Mouse (Mus musculus) WW6 (cell line): ENCODE data around the gene Mri1.
A peak's percentile ranks its signal among the peaks of the same experiment; 100 is the strongest.

Source experiments
- DNase-seq: peaks from one replicate; pipeline ENCODE4 v3.0.0-alpha.2; 2013; ENCODE audit warnings: low read depth, low spot score

Gene Mri1

DNA sequence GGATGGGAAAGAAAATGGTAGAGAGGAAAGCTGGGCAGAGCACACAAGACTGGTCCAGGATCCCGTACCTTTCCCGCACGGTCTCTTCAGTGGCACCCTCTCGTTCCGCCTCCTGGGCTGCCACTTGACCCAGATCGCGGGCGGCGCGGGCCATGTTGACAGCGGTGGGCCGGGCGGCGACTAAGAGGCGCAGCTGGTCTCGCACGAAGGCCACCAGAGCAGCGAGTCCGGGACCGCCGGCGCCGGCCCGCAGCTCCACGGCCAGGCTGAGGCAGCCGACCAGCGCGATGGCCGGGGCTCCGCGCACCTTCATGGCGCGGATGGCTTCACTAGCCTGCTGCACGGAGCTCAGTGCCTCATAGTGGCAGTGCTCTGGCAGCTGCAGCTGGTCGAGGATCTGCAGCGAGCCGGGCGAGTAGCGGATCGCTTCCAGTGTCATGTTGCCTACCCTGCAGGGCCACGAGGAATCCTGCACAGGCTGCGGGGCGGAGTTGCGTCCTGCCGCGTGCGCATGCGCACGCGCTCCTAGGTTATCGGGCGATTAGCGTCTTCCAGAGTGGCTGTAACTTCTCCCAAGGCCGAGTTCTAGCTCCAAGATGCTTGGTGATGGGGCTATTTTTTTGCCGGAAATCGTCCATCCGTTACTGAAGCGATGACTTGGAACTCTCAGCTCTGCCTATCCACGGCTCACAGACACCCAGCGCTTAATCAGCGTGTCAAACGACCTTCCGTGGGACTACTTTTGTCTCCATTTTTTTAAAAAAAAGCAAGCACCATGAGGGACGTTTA, at the start of gene Mri1:
TSS of gene Mri1 (minus strand) at position 505 of the 789 bp plus-strand sequence.
- peak; percentile 96 for DNase-seq

DNA sequence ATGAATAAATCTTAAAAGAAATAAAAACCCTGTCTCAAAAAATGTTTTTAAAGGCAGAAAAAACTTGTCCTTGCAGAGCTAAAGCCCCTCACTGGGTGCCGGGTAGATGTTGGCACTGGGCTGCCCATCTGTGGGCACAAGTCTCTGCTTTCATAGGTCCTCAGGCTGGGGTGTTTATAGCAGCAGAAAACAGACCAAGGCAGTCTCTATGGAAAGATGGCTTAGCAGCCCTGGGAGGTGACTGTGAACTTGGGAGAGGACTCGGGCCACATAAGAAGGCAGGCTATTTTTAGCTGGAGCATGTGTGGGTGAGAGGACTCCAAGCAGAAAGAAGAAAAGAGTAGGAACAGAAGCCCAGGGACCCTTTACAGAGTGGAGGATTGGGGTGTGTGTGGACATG, 46.8 kb upstream of the Mri1 start:
- no peak for DNase-seq

DNA sequence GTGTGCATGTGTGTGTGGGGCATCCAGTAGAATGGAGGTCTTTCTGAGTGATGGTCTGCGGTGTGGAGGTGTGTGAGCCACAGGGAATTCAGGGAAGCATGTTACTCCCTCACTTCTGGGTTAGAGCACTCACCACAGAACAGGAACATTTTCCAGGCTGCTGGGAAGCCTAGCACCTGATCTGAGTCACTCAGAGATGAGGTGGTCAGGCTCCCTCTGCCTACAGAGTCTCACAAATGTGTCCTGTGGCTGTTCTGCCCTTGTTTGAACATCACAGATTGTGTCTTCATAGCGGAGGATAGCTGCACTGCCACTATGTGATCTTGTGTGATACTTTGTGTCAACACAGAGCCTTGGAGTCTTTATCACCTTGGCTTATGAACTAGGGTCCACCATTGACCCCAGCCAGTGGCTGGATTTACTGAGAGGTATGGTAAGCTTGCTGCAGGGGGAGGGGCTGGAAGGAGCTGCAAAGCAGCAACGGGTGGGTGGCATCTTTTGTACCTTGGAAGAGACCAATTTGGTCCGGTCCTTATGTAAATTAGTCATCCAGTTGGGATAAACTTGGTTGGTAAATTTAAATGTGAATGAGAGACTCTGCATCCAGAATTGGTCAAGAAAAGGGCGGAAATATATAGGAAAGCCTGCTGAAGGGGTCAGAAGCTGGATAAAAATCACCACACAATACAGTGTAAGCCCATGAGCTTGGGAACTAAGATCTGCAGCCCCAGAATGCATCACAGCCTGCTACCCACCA, 40.1 kb upstream of the Mri1 start:
- DNase-seq, result no peak

DNA sequence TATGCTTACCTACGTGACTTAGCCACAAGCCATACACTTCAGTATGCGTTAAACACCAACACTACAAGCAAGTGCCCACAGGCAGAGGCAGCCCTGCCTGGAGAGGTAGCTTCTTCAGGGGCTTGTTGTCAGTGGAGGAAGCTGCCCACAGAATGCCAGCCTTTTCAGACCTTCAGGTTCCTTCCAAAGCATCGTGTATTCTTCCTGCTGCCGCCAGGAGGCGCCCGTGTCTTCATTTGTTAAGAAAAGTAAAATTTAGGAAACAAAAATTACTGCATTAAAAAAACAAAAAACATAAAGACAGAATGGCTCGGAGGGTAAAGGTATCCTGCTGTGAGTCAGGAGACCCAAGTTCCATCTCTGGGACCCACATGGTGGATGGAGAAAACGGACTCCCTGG, 34.6 kb upstream of the Mri1 start:
- DNase-seq, result peak; percentile 46

DNA sequence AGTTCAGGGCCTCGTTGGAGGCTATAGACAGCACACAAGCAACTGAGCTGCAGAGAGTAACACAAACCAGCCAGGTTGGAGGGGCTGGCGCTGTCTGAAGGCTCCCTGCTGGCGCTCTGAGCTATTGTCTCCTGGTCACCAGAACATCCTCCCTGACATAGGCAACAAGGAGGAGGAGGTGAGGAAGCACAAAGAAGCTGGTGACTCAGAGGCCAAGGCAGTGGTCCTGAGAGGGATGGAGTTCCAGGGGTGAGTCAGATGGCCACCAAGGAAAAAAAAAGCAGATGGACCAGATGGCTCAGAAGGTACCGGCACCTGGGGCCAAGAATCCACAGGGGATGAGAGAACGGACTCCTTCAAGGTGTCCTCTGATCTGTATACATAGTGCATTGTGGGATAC, 34.0 kb upstream of the Mri1 start:
- DNase-seq, result no peak

DNA sequence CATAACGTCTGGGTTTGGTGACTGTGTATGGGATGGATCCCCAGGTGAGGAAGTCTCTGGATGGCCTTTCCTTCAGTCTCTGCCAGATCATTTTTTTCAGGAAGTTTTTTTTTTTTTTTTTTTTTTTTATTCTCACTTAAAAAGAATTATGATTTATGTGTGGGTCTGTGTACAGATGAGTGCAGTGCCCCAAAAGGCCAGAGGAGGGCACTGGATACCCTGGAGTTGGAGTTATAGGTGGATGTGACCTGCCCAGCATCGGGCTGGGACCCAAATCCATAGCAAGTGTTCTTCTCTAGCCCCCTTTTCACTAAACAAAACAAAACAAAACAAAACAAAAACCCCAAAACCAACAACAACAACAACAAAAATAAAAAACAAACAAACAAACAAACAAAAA, 31.8 kb upstream of the Mri1 start:
- DNase-seq, result no peak

DNA sequence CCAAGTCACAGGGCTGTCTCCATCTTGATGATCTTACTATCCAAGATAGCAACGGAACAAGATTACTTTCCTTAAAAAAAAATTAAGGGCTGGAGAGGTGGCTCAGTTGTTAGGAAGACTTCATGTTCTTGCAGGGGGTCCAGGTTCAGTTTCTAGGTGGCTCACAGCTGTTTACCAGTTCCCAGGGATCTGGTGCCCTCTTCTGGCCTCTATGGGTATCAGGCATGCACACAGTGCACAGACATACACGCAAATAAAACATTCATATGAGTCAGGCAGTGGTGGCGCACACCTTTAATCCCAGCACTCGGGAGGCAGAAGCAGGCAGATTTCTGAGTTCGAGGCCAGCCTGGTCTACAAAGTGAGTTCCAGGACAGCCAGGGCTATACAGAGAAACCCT, 28.5 kb upstream of the Mri1 start:
- DNase-seq, result peak; percentile 63

DNA sequence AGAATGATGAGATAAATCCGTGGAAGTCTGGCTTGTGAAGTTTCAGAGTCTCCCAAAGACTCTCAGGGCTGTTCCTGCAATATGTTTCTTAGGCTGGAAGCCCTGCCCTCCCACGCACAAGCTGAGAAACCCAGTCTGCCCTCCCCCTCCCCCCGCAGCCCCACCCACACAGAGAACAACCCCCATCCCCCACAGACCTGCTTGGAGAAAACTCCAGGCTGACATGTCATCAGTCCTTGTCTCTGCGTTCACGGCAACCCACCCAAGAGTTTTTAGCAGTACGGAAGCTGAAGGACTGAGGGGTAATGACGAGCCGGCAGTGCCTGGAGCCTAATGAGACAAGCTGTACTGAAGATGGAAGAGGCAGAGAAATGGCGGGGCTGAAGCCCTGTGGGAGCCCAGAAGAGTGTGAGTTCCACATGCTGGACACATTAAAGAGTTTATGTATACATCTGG, 27.5 kb upstream of the Mri1 start:
- DNase-seq, result no peak

DNA sequence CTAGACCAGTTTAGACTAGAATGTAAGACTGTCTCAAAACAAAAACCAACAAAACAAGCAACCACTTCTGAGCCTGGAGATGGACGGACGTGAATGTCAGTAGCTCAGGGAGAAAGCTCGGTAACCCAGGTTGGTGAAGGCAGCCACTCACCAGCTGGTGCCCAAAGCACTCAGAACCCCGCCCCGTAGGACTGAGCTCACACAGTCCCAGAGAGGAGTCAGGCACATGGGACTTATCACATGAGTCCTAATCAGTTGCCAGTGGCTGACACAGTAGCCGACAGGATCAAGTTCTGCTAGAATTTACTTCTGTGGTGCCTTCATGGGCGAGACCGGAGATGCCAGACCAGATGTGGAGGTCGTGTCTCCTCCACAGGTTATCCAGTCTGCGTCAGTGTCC, 23.7 kb upstream of the Mri1 start:
- DNase-seq, result no peak

DNA sequence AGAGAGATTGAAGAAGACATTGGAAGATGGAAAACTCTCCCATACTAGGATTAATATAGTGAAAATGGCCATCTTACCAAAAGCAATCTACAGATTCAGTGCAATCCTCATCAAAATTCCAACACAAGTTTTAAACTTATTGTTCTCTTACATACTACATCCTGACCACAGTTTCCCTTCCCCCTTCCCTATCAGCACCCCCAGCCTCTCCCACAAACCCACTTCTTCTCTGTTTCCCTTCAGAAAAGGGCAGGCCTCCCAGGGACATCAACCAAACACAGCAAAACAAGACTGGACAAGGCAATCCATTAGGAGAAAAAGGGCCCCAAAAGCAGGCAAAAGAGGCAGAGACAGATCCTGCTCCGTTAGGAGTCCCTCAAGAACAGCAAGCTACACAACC, 19.3 kb upstream of the Mri1 start:
- DNase-seq, result no peak

DNA sequence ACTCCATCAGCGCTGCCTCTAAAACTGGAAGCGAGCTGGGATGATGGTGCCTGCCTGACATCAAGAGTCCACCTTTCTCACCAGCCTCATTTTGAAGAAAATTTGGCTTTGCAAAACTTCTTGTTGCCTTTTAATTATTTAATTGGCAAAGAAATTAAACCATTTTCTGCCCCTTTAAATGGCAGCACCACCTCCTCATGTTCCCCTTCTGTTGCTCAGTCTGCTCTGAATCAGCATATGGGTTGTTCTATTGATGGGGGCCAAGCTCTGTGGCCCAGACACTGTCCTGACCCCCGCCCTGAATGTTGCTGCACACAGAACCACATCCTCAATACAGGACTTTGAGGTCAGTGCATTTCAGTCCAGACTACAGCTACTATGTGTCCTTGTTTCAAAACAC, 16.8 kb upstream of the Mri1 start:
- no peak for DNase-seq

DNA sequence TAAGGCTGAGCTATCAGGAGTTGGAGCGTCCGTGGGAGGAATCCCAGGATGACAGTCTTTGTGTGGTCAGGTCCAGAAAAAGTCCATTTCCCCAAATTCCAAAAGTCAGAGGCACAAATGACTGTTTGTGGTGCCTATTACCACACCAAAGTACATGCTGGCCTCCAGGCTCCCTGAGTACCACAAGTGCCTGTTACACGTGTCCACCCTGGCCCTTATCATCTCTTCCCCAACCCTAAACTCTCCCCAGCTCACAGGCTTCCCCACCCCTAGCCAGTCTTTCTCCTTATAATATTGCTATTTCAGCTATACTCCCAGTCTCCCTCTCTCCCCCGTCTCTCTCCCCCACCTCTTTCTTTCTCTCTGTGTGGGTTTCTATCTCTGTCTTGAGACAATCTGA, 15.2 kb upstream of the Mri1 start:
- no peak for DNase-seq

DNA sequence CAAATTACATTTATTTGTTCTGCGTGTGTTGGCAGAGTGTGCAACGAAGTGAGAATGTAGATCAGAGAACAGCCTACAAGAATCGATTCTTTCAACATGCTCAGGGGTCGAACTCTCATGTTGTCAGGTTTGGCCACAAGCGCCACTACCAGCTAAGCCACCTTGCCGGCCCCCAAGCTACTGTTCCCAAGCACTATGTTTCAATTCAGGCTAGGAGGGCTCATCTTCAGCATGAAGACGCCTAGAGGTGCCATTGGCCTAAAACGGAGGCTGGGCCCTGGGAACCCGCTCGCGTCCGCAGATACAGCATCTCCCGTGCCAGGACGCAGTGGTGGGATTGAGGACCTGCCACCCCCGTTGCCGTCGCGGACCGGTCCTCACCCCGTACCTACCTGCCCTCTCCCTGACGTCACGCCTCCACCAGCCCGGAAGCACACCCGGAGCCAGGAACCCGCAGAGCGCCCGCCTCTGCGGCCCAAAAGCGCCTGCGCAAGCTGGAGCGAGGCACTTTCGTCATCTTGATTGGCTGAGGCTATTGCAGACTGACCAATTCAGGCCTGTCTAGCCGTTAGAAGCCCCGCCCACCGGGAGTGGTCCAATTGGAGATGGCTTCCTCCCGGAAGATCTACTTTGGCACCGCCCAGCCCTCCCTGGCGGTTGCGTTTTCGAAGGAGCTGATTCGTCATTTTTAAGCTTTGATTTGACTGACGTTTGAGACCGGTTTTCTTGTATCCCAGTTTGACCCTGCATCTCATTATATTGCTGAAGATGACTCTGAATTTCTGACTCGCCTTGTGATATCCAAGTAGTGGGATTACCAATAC, 13.0 kb upstream of the Mri1 start, which contains the start of gene Ccdc130:
TSS of gene Ccdc130 (minus strand) at position 431 of the 824 bp plus-strand sequence.
- peak; percentile 100 for DNase-seq

DNA sequence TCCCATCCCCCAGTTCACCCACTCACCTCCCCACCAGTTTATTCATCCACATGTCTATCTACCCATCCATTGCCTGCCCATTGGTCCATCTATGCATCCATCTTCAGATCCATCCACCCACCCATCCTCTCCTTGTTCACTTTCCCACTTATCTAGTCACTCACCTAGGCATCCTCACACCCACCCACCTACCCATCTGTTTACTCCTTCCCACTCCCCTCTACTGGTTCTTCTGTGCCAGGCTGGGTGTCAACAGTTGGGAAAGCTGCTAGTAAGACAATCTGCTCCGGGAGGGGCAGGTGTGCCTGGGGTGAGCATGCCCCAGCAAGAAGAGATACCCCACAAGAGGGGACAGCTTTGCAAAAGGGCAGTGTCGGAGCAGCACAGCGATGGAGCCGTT, 4.0 kb upstream of the Mri1 start:
- no peak for DNase-seq

DNA sequence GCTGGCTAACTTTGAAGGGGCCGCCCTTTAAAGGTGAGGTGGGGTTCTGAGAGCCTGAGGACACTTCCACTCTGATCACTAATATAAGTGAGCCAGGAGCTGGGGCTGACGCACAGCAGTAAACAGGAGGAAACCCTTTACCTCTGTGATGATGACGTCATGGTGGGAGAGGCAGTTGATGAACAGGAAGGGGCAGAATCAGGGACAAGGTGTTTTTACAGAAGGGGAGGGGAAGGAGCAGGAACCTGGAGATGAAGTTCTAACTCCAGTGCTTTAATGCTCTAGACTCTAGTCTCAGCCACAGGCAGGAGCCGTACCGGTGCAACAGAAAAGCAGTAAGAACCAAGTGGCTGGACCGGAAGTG, 686 bp downstream of the Mri1 start:
- no peak for DNase-seq

DNA sequence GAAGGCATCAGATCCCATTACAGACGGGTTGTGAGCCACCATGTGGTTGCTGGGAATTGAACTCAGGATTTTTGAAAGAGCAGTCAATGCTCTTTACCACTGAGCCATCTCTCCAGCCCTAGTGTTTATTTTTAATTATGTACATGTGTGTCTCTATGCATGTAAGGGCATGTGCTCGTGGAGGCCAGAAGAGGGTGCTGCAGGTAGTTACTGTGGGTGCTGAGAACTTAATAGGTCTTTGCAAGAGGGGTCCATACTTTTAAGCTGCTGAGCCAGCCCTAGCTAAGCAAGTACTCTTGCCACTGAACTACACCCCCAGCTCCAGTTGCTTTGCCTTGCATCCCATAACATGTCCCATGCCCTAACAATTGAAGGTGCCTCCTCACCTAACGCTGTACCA, 1.3 kb downstream of the Mri1 start:
- DNase-seq, result no peak

DNA sequence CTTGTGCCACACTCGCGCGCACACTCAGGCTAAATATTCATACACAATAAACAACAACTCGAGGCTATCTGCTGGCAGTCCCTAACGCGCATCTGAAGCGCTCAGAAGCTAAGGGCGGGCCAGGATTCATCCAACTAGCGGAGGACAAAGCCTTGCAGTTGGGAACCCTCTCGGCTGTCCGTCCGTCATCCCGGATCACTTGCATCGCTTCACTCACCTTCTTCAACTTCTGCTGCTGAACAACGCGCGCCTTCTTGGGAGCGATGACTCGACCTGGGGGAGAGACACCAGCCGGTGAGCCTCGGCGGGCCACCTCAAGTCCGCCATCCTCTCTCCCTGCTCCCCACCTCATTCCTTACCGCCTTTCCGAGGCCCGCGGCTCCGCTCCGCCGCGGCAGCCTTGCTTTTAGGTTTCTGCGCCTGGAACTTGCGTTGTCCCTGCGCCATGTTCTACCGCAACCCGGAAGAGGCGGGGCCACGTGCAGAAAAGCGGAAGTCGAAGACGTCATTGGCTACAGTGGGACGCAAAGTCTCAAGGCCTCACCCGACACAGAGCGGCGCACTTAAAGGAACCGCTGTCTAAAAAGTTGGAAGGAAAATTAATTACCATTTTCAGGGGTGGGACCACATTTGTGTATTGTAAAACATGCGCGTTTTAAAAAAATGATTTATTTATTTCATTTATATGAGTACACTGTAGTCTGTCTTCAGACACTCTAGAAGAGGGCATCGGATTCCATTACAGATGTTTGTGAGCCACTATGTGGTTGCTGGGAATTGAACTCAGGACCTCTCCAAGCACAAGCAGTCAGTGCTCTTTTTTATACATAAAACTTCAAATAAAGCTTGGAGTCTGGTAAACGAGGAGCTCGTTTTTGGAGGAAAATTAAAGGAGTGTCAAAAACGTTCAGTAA, 7.6 kb downstream of the Mri1 start, which contains the start of gene D8Ertd738e:
TSS of gene D8Ertd738e (minus strand) at position 463 of the 914 bp plus-strand sequence.
- DNase-seq, result no peak

DNA sequence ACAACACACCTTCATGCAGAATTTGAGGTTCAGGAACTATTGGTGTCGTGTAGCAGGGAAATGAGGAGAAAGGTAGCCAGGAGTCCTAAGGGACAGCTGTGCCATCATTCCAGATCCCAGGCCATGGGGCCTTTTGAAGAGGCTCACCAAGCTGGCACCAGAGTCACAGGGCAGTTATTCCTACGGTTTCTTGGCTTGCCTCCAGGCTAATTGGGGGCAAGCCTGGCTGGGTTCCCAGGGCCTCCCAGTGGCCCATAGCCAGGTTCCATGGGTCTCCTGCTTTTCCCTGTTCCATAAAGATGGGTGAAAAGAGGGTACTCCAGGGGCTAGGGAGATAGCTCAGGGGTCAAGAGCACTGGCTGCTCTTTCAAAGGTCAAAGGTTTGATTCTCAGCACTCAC, 15.3 kb downstream of the Mri1 start:
- no peak for DNase-seq

DNA sequence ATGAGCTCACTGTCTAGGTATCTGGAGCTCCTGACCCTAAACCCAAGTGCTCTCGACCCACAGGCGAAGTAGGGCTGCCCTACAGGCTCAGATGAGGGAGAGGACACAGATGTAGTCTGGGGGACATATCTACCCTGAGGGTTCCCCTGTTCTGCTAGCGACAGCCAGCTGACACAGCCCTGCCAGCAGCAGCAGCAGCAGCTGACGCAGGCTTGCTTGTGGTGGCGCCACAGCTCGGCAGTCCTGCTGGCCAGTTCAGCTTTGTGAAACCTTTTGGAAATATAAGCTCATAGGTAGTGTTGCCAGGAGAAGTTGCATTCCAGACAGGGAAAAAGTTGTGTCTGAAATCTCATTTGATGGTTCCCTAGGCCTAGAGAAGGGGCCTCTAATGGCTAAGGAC, 16.0 kb downstream of the Mri1 start:
- no peak for DNase-seq

DNA sequence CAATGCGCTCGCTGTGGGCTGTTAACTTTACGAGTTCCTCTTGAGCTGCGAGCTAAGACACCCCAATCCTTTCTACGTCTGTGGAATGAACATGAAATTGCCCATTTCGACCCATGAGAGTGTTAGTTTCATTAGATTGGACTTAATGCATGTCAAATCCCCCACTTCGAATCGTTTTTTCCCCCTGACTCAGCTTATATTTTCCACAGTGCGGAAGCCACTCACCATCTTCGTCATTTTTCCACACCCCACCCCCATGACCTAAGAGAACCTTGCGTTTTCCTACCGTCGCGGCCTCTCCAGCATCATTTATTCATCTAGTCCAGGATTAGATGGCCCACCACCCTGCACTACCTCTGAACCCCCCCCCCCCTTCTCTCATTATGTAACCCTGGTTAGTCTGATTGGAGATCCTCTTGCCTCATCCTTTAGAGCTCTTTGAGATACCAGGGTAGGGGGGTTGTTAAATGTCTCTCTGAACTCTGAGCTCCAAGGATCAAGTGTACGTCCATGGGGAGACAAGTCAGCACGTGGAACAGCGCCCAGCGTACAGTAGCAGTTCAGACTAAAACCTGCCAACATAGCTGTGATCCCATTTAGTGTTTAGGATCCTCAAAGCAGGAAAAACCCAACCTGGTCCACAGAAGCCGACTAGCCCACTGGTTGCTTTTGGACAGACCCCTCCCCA, 19.4 kb downstream of the Mri1 start:
- DNase-seq, result no peak
